In genomic region chr10:122096462-122096979, GRCm38 (mm10) we compare ENCODE assay signal across 7 mouse cellular contexts. TPM values are rescaled to one million over a fixed set of nuclear protein-coding genes. Genes with fewer than 3 reads are reported as not detected.
DNase-seq lines count a peak whose midpoint lies in the region; ATAC-seq and TF ChIP-seq lines count a peak whose summit lies in the region.

No protein-coding gene starts in this region.

- peak overlapping the region; percentile 52 for H3K27ac ChIP-seq in bone marrow macrophage, adult 2 months (ENCODE audit: insufficient read depth, low read depth, low read length)
- H3K27ac ChIP-seq in forebrain, embryonic 12.5 days = peak overlapping the region; percentile 86
- H3K27ac ChIP-seq in limb, embryonic 13.5 days = peak overlapping the region; percentile 87
- H3K27ac ChIP-seq in neural tube, embryonic 14.5 days (ENCODE audit: low read depth, low read length) = peak overlapping the region; percentile 86

- H3K4me1 ChIP-seq in lung, adult 2 months (ENCODE audit: control insufficient read depth, insufficient read depth, low read length) = peaks cover 2% of the 10 kb centered on the region; the same call in 1 of the 2 replicates
- peaks cover 5% of the 10 kb centered on the region for H3K4me1 ChIP-seq in bone marrow macrophage, adult 2 months (ENCODE audit: control insufficient read depth, insufficient read depth, low read length)
- H3K4me1 ChIP-seq in forebrain, embryonic 12.5 days = peaks cover 8% of the 10 kb centered on the region
- H3K4me1 ChIP-seq in limb, embryonic 13.5 days = peaks cover 11% of the 10 kb centered on the region
- peaks cover 11% of the 10 kb centered on the region; the same call in 1 of the 2 replicates for H3K4me1 ChIP-seq in neural tube, embryonic 14.5 days (ENCODE audit: control insufficient read depth, insufficient read depth, low read length)

- no peaks in the 10 kb centered on the region for H3K9me3 ChIP-seq in forebrain, embryonic 12.5 days
- no peaks in the 10 kb centered on the region for H3K9me3 ChIP-seq in limb, embryonic 13.5 days
- no peaks in the 10 kb centered on the region for H3K9me3 ChIP-seq in neural tube, embryonic 14.5 days (ENCODE audit: control insufficient read depth, low read length)

- H3K36me3 ChIP-seq in forebrain, embryonic 12.5 days (replicated peaks) = no peaks in the 10 kb centered on the region; the same call in 1 of the 2 replicates
- peaks cover 17% of the 10 kb centered on the region for H3K36me3 ChIP-seq in limb, embryonic 13.5 days
- H3K36me3 ChIP-seq in neural tube, embryonic 14.5 days (ENCODE audit: control insufficient read depth, insufficient read depth, low read length) = no peaks in the 10 kb centered on the region

- WGBS in lung, adult 2 months = under 1% methylated on average over 48 of the region's 48 CpGs
- 0% methylated on average over 48 of the region's 48 CpGs for WGBS in forebrain, embryonic 12.5 days
- WGBS in limb, embryonic 13.5 days = under 1% methylated on average over 48 of the region's 48 CpGs
- WGBS in neural tube, embryonic 14.5 days = 0% methylated on average over 48 of the region's 48 CpGs

- peak overlapping the region; percentile 89 for H3K9ac ChIP-seq in forebrain, embryonic 12.5 days
- peak overlapping the region; percentile 88 for H3K9ac ChIP-seq in limb, embryonic 13.5 days
- H3K9ac ChIP-seq in neural tube, embryonic 14.5 days (replicated peaks; ENCODE audit: low read depth, low read length) = peak overlapping the region; percentile 84

- ATAC-seq in forebrain, embryonic 12.5 days (ENCODE audit: low FRiP score) = peak; percentile 77
- peak; percentile 77 for ATAC-seq in limb, embryonic 13.5 days (ENCODE audit: low FRiP score, low read depth)
- peak; percentile 83 for ATAC-seq in neural tube, embryonic 14.5 days (ENCODE audit: low read depth)

- H3K4me2 ChIP-seq in forebrain, embryonic 12.5 days = peak overlapping the region; percentile 76
- H3K4me2 ChIP-seq in limb, embryonic 13.5 days (replicated peaks) = peak overlapping the region; percentile 72
- peak overlapping the region; percentile 85 for H3K4me2 ChIP-seq in neural tube, embryonic 14.5 days (ENCODE audit: low read depth, low read length)

- TF ChIP-seq POLR2A in lung, adult 2 months (IDR thresholded peaks at IDR 0.05; ENCODE audit: borderline replicate concordance, extremely low read depth, low read depth, low read length) = no peak
- no peak for TF ChIP-seq POLR2A in bone marrow macrophage, adult 2 months (IDR thresholded peaks at IDR 0.05; ENCODE audit: borderline replicate concordance, low read depth, low read length)

- no peak for TF ChIP-seq CTCF in lung, adult 2 months (IDR thresholded peaks at IDR 0.05; ENCODE audit: insufficient read depth, low read length)
- TF ChIP-seq CTCF in bone marrow macrophage, adult 2 months (IDR thresholded peaks at IDR 0.05; ENCODE audit: low read depth, low read length) = no peak

- no peaks in the 10 kb centered on the region for H3K27me3 ChIP-seq in forebrain, embryonic 12.5 days
- H3K27me3 ChIP-seq in limb, embryonic 13.5 days = no peaks in the 10 kb centered on the region
- H3K27me3 ChIP-seq in neural tube, embryonic 14.5 days (ENCODE audit: control insufficient read depth, insufficient read depth, low read length) = no peaks in the 10 kb centered on the region

- H3K4me3 ChIP-seq in lung, adult 2 months (replicated peaks; ENCODE audit: extremely low read depth, low read depth, low read length) = peak overlapping the region; percentile 86
- H3K4me3 ChIP-seq in bone marrow macrophage, adult 2 months (ENCODE audit: insufficient read depth, low read length) = peak overlapping the region; percentile 92
- H3K4me3 ChIP-seq in forebrain, embryonic 12.5 days (replicated peaks) = peak overlapping the region; percentile 75
- H3K4me3 ChIP-seq in limb, embryonic 13.5 days = peak overlapping the region; percentile 75
- peak overlapping the region; percentile 76 for H3K4me3 ChIP-seq in neural tube, embryonic 14.5 days (ENCODE audit: low read depth, low read length)

- DNase-seq in lung, adult 2 months = no peak
- no peak for DNase-seq in lung, postnatal 14 days
- DNase-seq in urinary bladder, postnatal 36 days (ENCODE audit: low spot score in 2 of 2) = no peak

RNA-seq across cellular contexts. Expression of gene Rxylt1, which starts 0.7 kb away (rescaled TPM):
- 3.7 and 4.9 TPM in 2 replicates for polyA plus RNA-seq in lung, adult 2 months (2012; rRNA removed)
- polyA plus RNA-seq in bone marrow macrophage, adult 2 months (2012; ENCODE audit: insufficient read depth, insufficient read length, missing spikeins) = 23.0 and 25.5 TPM in 2 replicates
- 28.1 and 36.7 TPM in 2 replicates for polyA plus RNA-seq in forebrain, embryonic 12.5 days (2016; fragmentation: Nextera tagmentation; extraction: Ambion mirVana)
- polyA plus RNA-seq in limb, embryonic 13.5 days (2015; fragmentation: Nextera tagmentation; extraction: Ambion mirVana) = 51.5 and 58.8 TPM in 2 replicates
- polyA plus RNA-seq in neural tube, embryonic 14.5 days (2014; fragmentation: Nextera tagmentation; extraction: Ambion mirVana) = 45.6 and 47.4 TPM in 2 replicates

RNA-seq across cellular contexts. Expression of gene Srgap1, which starts 49.4 kb away (rescaled TPM):
- 5.6 and 6.8 TPM in 2 replicates for polyA plus RNA-seq in lung, adult 2 months (2012; rRNA removed)
- not detected in 2 replicates for polyA plus RNA-seq in bone marrow macrophage, adult 2 months (2012; ENCODE audit: insufficient read depth, insufficient read length, missing spikeins)
- polyA plus RNA-seq in forebrain, embryonic 12.5 days (2016; fragmentation: Nextera tagmentation; extraction: Ambion mirVana) = 20.7 and 22.2 TPM in 2 replicates
- polyA plus RNA-seq in limb, embryonic 13.5 days (2015; fragmentation: Nextera tagmentation; extraction: Ambion mirVana) = 15.7 and 15.9 TPM in 2 replicates
- polyA plus RNA-seq in neural tube, embryonic 14.5 days (2014; fragmentation: Nextera tagmentation; extraction: Ambion mirVana) = 27.4 and 32.8 TPM in 2 replicates
